Mouse (Mus musculus) kidney, adult 2 months (tissue): Measurements from ENCODE around the gene Eml3. TPM values are rescaled to one million over a fixed set of nuclear protein-coding genes. Genes with fewer than 3 reads are reported as not detected.

ENCODE experiments used
- DNase-seq: peaks from one replicate; pipeline ENCODE4 v3.0.0; 2021
- H3K27ac ChIP-seq: fragments of 200-500 bp; 2 replicates; pipeline ENCODE4 v1.5.1; 2012; ENCODE audit warnings: low read depth, low read length, control low read depth, inconsistent platforms; ENCODE audit not compliant: insufficient read depth
- H3K27me3 ChIP-seq: fragments of 200-500 bp; replicated peaks from 2 replicates; pipeline ENCODE4 v1.6.1; 2012; ENCODE audit warnings: mild to moderate bottlenecking, moderate library complexity, low read length, inconsistent platforms; ENCODE audit not compliant: control insufficient read depth, insufficient read depth
- H3K36me3 ChIP-seq: fragments of 200-500 bp; 2 replicates; pipeline ENCODE4 v1.6.1; 2012; ENCODE audit warnings: mild to moderate bottlenecking, moderate library complexity, low read length, inconsistent platforms; ENCODE audit not compliant: control insufficient read depth, insufficient read depth
- H3K4me1 ChIP-seq: fragments of 200-500 bp; 2 replicates; pipeline ENCODE4 v1.6.1; 2011; ENCODE audit warnings: low read length; ENCODE audit not compliant: control insufficient read depth, insufficient read depth
- H3K4me3 ChIP-seq: fragments of 200-500 bp; 2 replicates; pipeline ENCODE4 v1.5.1; 2011; ENCODE audit warnings: mild to moderate bottlenecking, low read depth, low read length, control low read depth; ENCODE audit not compliant: insufficient read depth
- CTCF ChIP-seq: fragments of 200-500 bp; conservative IDR thresholded peaks from 2 replicates; pipeline ENCODE4 v1.5.1; 2011; ENCODE audit warnings: low read depth, mild to moderate bottlenecking, control low read depth, low read length, moderate library complexity, mixed read lengths; ENCODE audit not compliant: insufficient read depth, insufficient read length
- POLR2A ChIP-seq: fragments of 200-500 bp; IDR thresholded peaks from one replicate; pipeline ENCODE4 v1.6.1; 2011; ENCODE audit warnings: low read depth, low read length, control low read depth
- WGBS: fragments of 180-500 bp; shearing (Covaris S2); methylation state at CpG from one replicate; pipeline ENCODE4 v1.1.7; 2018; 5-methylcytosine and 5-hydroxymethylcytosine counted together
- polyA plus RNA-seq: library from polyadenylated mRNA; depleted of rRNA; stranded (reverse); fragments of >200 nt; gene quantifications from 2 replicates; pipeline ENCODE4 v1.2.3, GENCODE M21; 2012; rRNA removed

Gene Eml3
- polyA plus RNA-seq = 35.1 and 35.7 TPM in 2 replicates

DNA sequence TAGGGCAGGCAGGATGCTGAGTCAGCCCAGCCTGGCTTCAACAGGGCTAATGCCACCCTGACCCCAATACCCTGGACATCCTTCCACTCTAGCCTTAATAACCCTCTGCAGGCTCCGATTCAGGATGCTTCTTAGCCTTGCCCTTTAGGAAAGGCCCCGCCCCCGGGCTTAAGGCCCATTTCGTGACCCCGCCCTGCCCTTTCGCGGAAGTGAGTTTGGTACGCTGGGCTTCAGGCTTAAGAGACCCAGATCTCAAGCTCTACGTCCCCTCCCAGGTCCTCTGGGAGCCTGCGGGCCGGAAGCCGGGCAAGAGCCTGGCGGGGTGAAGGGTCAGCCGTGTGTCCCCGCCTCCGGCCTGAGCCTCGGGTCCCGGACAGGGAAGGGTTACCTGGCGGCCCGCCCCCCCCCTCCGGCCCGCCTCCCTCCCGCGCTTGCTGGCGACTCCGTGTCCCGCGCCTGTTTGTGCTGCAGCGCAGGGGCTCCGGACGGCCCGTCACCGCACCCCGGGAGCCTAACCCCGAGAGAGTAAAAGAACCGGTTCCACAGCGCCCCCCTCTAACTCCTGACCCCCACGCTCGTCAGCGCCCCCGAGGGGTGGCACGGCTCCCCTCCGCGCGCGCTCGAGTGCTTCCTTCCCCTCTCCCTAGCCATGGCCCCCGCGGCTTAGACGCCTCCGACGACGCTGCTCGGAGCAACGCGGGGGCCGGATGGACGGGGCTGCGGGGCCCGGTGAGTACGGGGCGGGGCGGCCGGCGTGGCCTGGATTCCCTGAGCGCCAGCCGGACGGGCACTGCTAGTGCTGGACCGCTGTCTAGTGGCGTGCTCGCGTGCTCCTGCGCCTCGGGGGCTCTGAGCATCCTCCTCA is at the start of gene Eml3, which contains the start of gene Rom1:
Gene Eml3, plus strand, starts transcription at position 329 of the 865 bp plus-strand sequence.
Gene Rom1, minus strand, starts transcription at position 133 of the 865 bp plus-strand sequence.
- H3K4me3 ChIP-seq = peak within 1 kb of the TSS; percentile 64
- DNase-seq = peak; percentile 97
- H3K4me1 ChIP-seq = no peaks in the 10 kb centered on the region
- no peak for TF ChIP-seq POLR2A
- TF ChIP-seq CTCF = no peak
- no peaks in the 10 kb centered on the region for H3K27me3 ChIP-seq
- no peaks in the 10 kb centered on the region; the same call in none of the 2 replicates for H3K36me3 ChIP-seq
- H3K27ac ChIP-seq = peak within 1 kb of the TSS; percentile 76
- under 1% methylated on average over 74 of the region's 74 CpGs for WGBS

DNA sequence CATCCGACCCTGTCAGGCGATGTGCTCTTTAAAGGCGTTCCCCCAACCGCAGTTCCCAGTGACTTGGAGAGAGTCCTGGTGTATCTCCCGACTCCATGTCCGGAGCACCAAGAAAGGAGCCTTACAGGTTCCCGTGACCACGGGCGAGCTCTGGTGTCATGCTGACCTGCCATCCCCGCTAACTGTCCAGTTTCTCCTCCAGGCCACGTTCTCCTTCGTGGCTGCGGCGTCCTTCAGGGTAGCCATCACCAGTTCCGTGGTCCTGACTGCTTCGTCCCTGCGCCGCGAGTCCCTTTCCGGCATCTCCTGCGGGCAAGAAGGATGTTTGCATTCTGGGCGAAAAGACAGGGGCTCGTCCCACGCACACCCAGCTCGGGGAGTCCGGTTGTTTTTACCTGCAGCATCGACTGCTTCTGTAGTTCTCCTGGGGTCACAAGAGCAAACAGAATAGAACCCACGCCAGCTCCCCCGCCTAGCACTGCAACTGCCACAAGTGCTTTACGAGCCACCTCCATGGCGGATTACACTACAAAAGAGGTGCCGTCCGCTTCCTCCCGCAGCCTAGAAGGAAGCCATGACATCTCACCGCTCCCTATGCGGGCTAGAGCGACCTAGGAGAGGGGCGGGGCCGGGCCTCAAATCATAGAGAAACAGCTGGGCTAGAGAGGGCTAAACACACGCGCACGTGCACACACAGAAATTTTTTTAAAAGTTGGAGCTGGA is 48.9 kb upstream of the Eml3 start, which contains the start of gene Uqcc3:
Gene Uqcc3, minus strand, starts transcription at position 613 of the 723 bp plus-strand sequence.
- Histone ChIP-seq H3K4me1 (no peaks in the 10 kb centered on the region; the same call in 1 of the 2 replicates), H3K27me3 (no peaks in the 10 kb centered on the region), H3K27ac (peak within 1 kb of the TSS; percentile 80), H3K4me3 (peak within 1 kb of the TSS; percentile 97), H3K36me3 (no peaks in the 10 kb centered on the region; the same call in 1 of the 2 replicates)
- DNase-seq = peak; percentile 95
- WGBS = under 1% methylated on average over 42 of the region's 42 CpGs
- peak; percentile 27 for TF ChIP-seq POLR2A
- TF ChIP-seq CTCF = no peak

DNA sequence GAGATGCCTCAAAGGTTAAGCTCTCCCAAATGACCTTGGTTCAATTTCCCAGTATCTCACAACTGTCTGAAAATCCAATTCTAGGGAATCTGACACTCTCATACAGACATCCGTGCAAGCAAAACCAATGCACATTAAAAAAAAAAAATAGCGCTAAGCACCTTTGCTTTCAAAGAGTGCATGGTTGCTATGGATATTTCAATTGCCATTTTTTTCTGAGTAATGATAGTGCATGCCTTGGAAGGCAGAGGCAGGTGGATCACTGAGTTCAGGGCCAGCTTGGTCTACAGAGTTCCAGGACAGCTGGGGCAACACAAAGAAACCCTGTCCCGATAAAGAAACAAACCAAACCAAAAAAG is 48.3 kb upstream of the Eml3 start:
- Histone ChIP-seq H3K36me3 (no peaks in the 10 kb centered on the region), H3K27me3 (no peaks in the 10 kb centered on the region), H3K4me3 (peak overlapping the region; percentile 97), H3K4me1 (no peaks in the 10 kb centered on the region; the same call in 1 of the 2 replicates), H3K27ac (no peak overlapping the region)
- 14% methylated on average over 3 of the region's 3 CpGs for WGBS
- TF ChIP-seq POLR2A (no peak), CTCF (no peak)
- DNase-seq = no peak

DNA sequence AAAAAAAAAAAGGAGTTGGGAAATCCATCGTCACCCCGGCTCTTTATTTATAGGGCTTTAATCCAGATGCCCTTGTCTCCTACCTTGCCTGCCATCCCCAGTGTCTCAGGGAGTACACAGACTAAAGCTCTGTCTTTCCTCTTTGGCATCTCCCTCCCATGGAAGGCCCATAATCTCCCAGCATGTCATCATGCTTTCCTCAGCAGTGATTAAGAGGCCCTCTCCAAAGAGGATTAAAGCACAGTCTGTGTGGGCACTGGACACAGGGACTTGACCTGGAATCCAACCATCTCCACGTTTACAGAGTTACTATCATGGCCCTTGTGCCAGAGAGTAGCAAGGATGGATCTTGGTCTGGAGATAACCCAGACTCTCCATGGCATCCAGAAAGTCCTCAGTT is 45.7 kb upstream of the Eml3 start, which contains the start of the genes Lbhd1 and Gm49403:
Gene Lbhd1, plus strand, starts transcription at position 117 of the 400 bp plus-strand sequence.
Gene Gm49403, plus strand, starts transcription at position 315 of the 400 bp plus-strand sequence.
- Histone ChIP-seq H3K27ac (no peak within 1 kb of the TSS), H3K4me3 (no peak within 1 kb of the TSS), H3K4me1 (peaks cover 4% of the 10 kb centered on the region), H3K27me3 (no peaks in the 10 kb centered on the region), H3K36me3 (no peaks in the 10 kb centered on the region)
- 80% methylated on average over 3 of the region's 3 CpGs for WGBS
- TF ChIP-seq CTCF (no peak), POLR2A (no peak)
- DNase-seq = no peak

DNA sequence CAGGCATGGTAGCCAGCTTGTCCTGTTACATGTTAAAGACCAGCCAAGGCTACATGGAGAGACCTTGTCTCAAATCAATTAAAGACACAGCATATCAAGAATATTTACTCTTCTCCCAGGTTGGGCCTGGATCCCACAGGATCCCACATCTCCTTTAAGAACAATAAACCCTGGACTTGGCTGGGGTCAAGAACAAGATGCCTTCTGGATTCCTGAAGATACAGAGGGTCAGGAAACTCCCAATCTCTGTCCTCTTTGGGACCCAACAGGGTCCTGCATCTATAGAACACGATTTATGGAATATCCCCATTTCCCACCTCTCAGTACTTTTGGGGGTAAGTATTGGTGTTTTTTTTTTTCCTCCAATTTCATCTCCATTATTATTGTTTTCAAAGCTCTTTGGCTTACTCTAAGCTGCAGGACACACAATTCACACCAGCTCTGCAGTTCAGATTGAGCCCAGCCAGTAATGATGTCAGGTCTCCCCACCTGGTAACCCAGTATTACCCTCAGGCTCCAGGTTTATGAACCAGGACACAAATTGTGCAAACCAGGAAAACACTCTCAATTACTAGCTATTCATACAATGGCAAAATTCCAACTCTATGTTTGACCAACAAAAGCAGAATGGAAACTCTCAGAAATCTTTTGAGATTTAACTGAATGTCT is 42.3 kb upstream of the Eml3 start:
- Histone ChIP-seq H3K27me3 (no peaks in the 10 kb centered on the region), H3K27ac (no peak overlapping the region), H3K4me1 (peaks cover 4% of the 10 kb centered on the region; the same call in 1 of the 2 replicates), H3K36me3 (peaks cover 3% of the 10 kb centered on the region; the same call in 1 of the 2 replicates), H3K4me3 (no peak overlapping the region)
- no peak for TF ChIP-seq POLR2A
- WGBS = 52% methylated on average over 1 of the region's 1 CpGs
- no peak for DNase-seq

DNA sequence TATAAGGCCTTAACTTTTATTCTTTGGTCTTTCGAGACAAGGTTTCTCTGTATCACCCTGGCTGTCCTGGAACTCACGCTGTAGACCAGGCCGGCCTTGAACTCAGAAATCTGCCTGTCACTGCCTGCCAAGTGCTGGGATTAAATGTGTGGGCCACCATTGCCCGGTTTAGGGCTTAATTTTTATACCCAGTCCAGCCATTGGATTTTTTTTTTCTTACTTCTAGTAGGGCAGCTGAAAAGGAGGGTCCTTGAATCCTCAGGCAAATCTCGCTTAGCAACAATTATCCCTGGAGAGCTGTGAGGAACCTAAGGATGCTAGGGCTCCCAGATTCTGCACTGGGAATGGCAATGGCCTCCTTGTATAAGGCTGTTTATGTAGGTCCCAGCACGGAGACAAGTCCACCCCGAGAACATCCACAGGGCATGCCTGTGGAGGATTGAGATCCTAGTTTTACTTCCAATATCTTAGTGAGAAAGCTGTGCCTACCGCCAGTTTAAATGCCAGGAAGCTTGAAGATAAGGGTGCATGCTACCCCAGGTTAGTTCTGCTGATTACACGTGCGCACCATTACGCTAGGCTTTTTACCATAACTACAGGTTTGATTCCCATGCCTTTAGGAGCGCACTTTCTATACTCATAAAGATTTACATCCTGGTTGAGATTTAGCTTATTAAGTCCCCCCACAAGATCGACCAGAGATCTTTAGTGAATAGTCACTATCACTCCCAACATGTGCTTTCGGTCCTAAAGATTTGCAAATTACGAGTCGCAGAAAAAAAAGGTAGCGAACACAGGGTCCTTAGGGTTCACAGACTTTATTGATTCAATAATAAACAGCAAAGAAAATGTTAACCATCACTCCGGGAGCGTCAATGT is 41.5 kb upstream of the Eml3 start:
- Histone ChIP-seq H3K27me3 (no peaks in the 10 kb centered on the region), H3K4me3 (peak overlapping the region; percentile 75), H3K4me1 (peaks cover 4% of the 10 kb centered on the region; the same call in 1 of the 2 replicates), H3K27ac (peak overlapping the region; percentile 47), H3K36me3 (peaks cover 3% of the 10 kb centered on the region; the same call in 1 of the 2 replicates)
- no peak for TF ChIP-seq CTCF
- no peak for TF ChIP-seq POLR2A
- WGBS = 27% methylated on average over 19 of the region's 19 CpGs
- no peak for DNase-seq
